Mouse (Mus musculus) ES-E14 (cell line): ENCODE data around the gene Hspa1l. TPM values are rescaled to one million over a fixed set of nuclear protein-coding genes. Genes with fewer than 3 reads are reported as not detected.
A peak's percentile ranks its signal among the peaks of the same experiment; 100 is the strongest.

Experiments
- DNase-seq: peaks from one replicate; pipeline ENCODE4 v3.0.0-alpha.2; 2013; ENCODE audit warnings: low read depth, low spot score
- H3K27ac ChIP-seq: 2 replicates; pipeline ENCODE4 v1.5.1; 2012; ENCODE audit warnings: low read depth, mild to moderate bottlenecking, low read length, moderate library complexity, mixed read lengths; ENCODE audit not compliant: poor library complexity, insufficient read depth, severe bottlenecking
- H3K36me3 ChIP-seq: 2 replicates; pipeline ENCODE4 v1.6.1; 2012; ENCODE audit warnings: mild to moderate bottlenecking, low read length, moderate library complexity, mixed read lengths; ENCODE audit not compliant: control insufficient read depth, poor library complexity, insufficient read depth, severe bottlenecking
- H3K4me1 ChIP-seq, 2 experiments: fragments of 150-350 bp in 1 of 2; sonication (generic) in 1 of 2; 2 replicates each; pipeline ENCODE4 v1.6.1; 2012; ENCODE audit warnings: low read length in 2 of 2, mild to moderate bottlenecking in 1 of 2, mixed read lengths in 1 of 2; ENCODE audit not compliant: control insufficient read depth in 2 of 2, insufficient read depth in 2 of 2, poor library complexity in 1 of 2
- H3K4me3 ChIP-seq, 2 experiments: fragments of 150-350 bp in 1 of 2; sonication (generic) in 1 of 2; 2 replicates each; pipeline ENCODE4 v1.5.1; 2012; ENCODE audit warnings: low read length in 2 of 2, low read depth in 1 of 2, mild to moderate bottlenecking in 1 of 2, mixed read lengths in 1 of 2; ENCODE audit not compliant: insufficient read depth in 1 of 2, poor library complexity in 1 of 2, severe bottlenecking in 1 of 2
- H3K9ac ChIP-seq: 2 replicates; pipeline ENCODE4 v1.6.1; 2012; ENCODE audit warnings: low read depth, mild to moderate bottlenecking, low read length, mixed read lengths; ENCODE audit not compliant: poor library complexity, insufficient read depth, severe bottlenecking
- H3K9me3 ChIP-seq: fragments of 150-350 bp; sonication (generic); 2 replicates; pipeline ENCODE4 v1.6.1; 2012; ENCODE audit warnings: low read depth, mild to moderate bottlenecking, low read length; ENCODE audit not compliant: control insufficient read depth, insufficient read depth
- CHD2 ChIP-seq: IDR thresholded peaks from 2 replicates; pipeline ENCODE4 v1.6.1; 2014; ENCODE audit warnings: mild to moderate bottlenecking, low read depth, low read length, inconsistent platforms
- HCFC1 ChIP-seq: IDR thresholded peaks from 2 replicates; pipeline ENCODE4 v1.6.1; 2012; ENCODE audit warnings: low read length, inconsistent platforms, borderline replicate concordance; ENCODE audit not compliant: insufficient read depth
- MAFK ChIP-seq: IDR thresholded peaks from 2 replicates; pipeline ENCODE4 v1.6.1; 2014; ENCODE audit warnings: mild to moderate bottlenecking, low read depth, low read length, inconsistent platforms; ENCODE audit not compliant: insufficient read depth
- ZC3H11A ChIP-seq: IDR thresholded peaks from 2 replicates; pipeline ENCODE4 v1.6.1; 2012; ENCODE audit warnings: low read depth, mild to moderate bottlenecking, inconsistent platforms, low read length, borderline replicate concordance
- ZNF384 ChIP-seq: IDR thresholded peaks from 2 replicates; pipeline ENCODE4 v1.6.1; 2012; ENCODE audit warnings: low read depth, low read length, inconsistent platforms
- in situ Hi-C, 2 experiments: fragments of 600-800 bp; cut with MboI; formaldehyde crosslinking; loops; one replicate each; pipeline ENCODE4 v1.15.1; 2025; ENCODE audit warnings: low sequenced_read_pairs in 2 of 2, inconsistent platforms in 1 of 2; ENCODE audit not compliant: unreplicated experiment in 2 of 2
- total RNA-seq: library from RNA; depleted of rRNA; stranded (reverse); fragments of 300-350 nt; gene quantifications from 2 replicates; pipeline ENCODE4 v1.2.3, GENCODE M21; 2012

The Hspa1l gene
- total RNA-seq, 1 experiment: 0.45 TPM

DNA sequence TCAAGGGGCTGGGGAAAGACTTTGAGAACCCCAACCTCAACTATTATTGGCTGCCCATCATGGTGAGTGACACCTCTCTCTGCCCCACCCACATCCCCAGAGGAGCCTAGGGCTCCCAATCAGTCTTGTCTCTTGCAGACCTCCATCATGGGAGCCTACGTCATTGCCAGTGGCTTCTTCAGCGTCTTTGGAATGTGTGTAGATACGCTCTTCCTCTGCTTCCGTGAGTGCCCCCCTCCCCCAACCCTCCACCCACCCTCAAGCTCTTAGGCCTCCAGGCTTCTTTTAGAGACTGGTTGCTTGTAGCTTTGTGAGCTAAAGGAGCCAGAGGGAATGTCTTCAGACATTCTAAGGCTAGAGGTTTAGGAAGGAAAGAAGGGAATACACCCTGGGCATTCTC lies 43.7 kb upstream of the Hspa1l start:
- H3K36me3 ChIP-seq: peaks cover 3% of the 10 kb centered on the region; the same call in 1 of the 2 replicates
- no peak for DNase-seq
- no peak overlapping the region for H3K4me3 ChIP-seq
- in situ Hi-C loops: no loop called here
- H3K9me3 ChIP-seq: no peaks in the 10 kb centered on the region
- H3K4me1 ChIP-seq: peaks cover 0 to 12% of the 10 kb centered on the region in 2 experiments; a peak in 2 of 4 replicates
- H3K27ac ChIP-seq: no peak overlapping the region
- TF ChIP-seq MAFK (no peak), HCFC1 (no peak), ZC3H11A (no peak), ZNF384 (no peak), CHD2 (no peak)
- no peak overlapping the region for H3K9ac ChIP-seq

DNA sequence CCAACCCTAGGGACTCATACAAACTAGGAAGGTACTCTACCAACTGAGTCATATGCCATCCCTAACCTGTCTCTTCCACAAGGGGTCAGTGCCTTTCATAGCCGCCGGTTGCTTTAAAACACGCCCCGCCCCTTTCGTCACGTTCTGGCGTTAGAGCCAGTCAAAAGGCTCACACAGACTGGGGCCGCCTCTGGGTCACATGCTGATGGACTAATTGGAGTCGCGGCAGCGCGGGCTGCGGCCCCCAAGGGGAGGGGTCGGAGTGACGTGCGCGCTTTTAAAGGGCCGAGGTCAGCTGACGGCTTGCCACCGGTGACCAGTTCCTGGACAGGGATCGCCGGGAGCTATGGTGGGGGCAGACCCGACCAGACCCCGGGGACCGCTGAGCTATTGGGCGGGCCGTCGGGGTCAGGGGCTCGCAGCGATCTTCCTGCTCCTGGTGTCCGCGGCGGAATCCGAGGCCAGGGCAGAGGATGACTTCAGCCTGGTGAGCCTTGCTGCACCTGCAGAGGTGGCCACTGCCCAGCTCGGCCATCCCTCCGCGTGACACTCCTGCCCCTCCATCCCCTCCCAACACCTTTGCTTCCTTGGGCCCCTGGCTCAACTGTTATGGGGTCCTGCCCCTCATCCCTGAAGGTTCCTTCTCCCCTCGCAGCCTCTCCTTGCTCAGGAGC lies 41.3 kb upstream of the Hspa1l start, which contains the start of gene Neu1:
Neu1 (plus strand) TSS at position 193 of the 674 bp plus-strand sequence.
- Histone ChIP-seq H3K4me1 (peaks cover 0 to 22% of the 10 kb centered on the region in 2 experiments; a peak in 2 of 4 replicates), H3K4me3 (peak within 1 kb of the TSS; percentile 83), H3K9ac (peak within 1 kb of the TSS; percentile 77), H3K27ac (peak within 1 kb of the TSS; percentile 28; the same call in 1 of the 2 replicates), H3K9me3 (no peaks in the 10 kb centered on the region), H3K36me3 (peaks cover 14% of the 10 kb centered on the region; the same call in 1 of the 2 replicates)
- in situ Hi-C loops: no loop called here
- TF ChIP-seq MAFK (no peak), ZC3H11A (no peak), CHD2 (no peak), HCFC1 (no peak), ZNF384 (no peak)
- DNase-seq: peak; percentile 99

DNA sequence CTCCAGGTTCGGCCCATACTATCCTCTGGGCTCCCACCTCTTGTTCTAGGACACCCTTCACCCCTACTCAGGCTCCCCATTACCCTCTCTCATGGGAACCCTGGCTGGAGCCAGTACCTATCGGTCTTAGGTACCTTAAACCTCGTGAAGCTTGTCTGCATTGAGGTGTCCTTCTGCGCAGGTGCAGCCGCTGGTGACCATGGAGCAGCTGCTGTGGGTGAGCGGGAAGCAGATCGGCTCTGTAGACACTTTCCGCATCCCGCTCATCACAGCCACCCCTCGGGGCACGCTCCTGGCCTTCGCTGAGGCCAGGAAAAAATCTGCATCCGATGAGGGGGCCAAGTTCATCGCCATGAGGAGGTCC lies 40.8 kb upstream of the Hspa1l start:
- Histone ChIP-seq H3K9me3 (no peaks in the 10 kb centered on the region), H3K36me3 (peaks cover 14% of the 10 kb centered on the region; the same call in 1 of the 2 replicates), H3K4me3 (peak overlapping the region; percentile 83), H3K27ac (no peak overlapping the region), H3K4me1 (peaks cover 0 to 22% of the 10 kb centered on the region in 2 experiments; a peak in 2 of 4 replicates), H3K9ac (peak overlapping the region; percentile 77)
- in situ Hi-C loops: no loop called here
- no peak for DNase-seq
- no peak for TF ChIP-seq CHD2
- TF ChIP-seq ZNF384: no peak
- TF ChIP-seq ZC3H11A: no peak
- no peak for TF ChIP-seq MAFK
- TF ChIP-seq HCFC1: no peak

DNA sequence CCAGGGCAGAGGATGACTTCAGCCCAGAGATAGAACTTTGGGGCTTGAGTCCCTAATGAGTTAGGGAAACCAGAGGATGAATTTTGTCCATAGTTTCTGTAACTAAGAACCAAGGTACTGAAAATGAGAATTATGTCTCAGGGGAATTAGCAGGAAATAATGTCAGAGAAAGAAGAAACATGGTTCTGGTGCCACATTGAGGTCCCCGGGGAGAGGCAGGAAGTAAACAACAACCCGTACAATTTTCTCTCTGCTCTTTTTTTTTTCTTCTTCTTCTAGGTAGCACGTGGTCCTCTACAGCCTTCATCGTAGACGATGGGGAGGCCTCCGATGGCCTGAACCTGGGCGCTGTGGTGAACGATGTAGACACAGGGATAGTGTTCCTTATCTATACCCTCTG lies 40.2 kb upstream of the Hspa1l start:
- TF ChIP-seq HCFC1: no peak
- TF ChIP-seq MAFK: no peak
- no peak for TF ChIP-seq CHD2
- TF ChIP-seq ZNF384: no peak
- no peak for TF ChIP-seq ZC3H11A
- in situ Hi-C loops: no loop called here
- Histone ChIP-seq H3K4me1 (peaks cover 0 to 22% of the 10 kb centered on the region in 2 experiments; a peak in 2 of 4 replicates), H3K9ac (no peak overlapping the region), H3K27ac (no peak overlapping the region), H3K36me3 (peaks cover 14% of the 10 kb centered on the region; the same call in 1 of the 2 replicates), H3K4me3 (no peak overlapping the region), H3K9me3 (no peaks in the 10 kb centered on the region)
- DNase-seq: no peak
